Mouse (Mus musculus) left cerebral cortex, postnatal 14 days (tissue): ENCODE data around the gene Pkd1l2. TPM values are rescaled to one million over a fixed set of nuclear protein-coding genes. Genes with fewer than 3 reads are reported as not detected.

Experiments used
- total RNA-seq, 2 experiments: library from RNA; stranded (reverse); gene quantifications; 2 replicates each; pipeline ENCODE4 v1.2.3; 2021

Gene Pkd1l2
- total RNA-seq, 2 experiments from 2014 or later: not detected

Other genes with a start within 250 kb of the Pkd1l2 start
- gene Cmc2, start 161.0 kb downstream of the Pkd1l2 start, total RNA-seq: 10 to 100 TPM; 12.9 to 14.8 TPM
- gene Cenpn, start 160.7 kb downstream of the Pkd1l2 start, total RNA-seq: 1 to 10 TPM; 1.6 to 2.7 TPM
- 10 to 100 TPM; 41.1 to 46.4 TPM for gene Atmin, start 139.1 kb downstream of the Pkd1l2 start, total RNA-seq
- 10 to 100 TPM; 13.8 to 14.7 TPM for gene 1700030J22Rik, start 103.5 kb downstream of the Pkd1l2 start, total RNA-seq
- gene Gcsh, start 88.9 kb downstream of the Pkd1l2 start, total RNA-seq: 10 to 100 TPM; 37.6 to 41.1 TPM
- gene Bco1, start 13.4 kb upstream of the Pkd1l2 start, total RNA-seq: not detected
- gene Gan, start 75.7 kb upstream of the Pkd1l2 start, total RNA-seq: 10 to 100 TPM; 17.2 to 19.3 TPM
- 100 to 1,000 TPM; 358 to 375 TPM for gene Cmip, start 174.6 kb upstream of the Pkd1l2 start, total RNA-seq